Mouse (Mus musculus) urinary bladder, postnatal 4 days (tissue): ENCODE results near the gene Slc26a3.

ENCODE experiments used
- DNase-seq, 2 experiments: peaks; one replicate each; pipeline ENCODE4 v3.0.0; 2021 to 2022; ENCODE audit warnings: low spot score in 2 of 2

Gene Slc26a3

GRCm38 (mm10) chr12:31513724-31514503 is 123.2 kb downstream of the Slc26a3 start:
- no peak for DNase-seq

DNA sequence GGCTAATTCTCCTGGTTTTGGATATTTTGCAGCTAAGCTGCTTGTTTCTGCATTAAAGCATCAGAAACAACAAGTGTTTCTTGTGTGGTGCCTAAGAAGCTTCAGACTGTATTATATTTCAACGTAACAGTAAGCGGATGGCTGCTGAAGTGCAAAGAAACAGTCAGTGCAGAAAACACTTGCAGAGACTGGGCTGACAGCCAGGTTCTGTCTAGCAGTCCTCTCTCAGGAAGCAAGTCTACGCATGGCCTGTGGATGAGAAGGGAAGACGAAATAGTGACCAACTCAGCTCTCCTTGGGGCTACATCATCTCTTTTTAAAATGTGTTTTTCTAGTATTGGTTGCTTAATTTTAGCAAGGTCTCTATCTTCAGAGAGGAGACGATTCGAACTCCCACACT is 129.4 kb downstream of the Slc26a3 start:
- no peak for DNase-seq

DNA sequence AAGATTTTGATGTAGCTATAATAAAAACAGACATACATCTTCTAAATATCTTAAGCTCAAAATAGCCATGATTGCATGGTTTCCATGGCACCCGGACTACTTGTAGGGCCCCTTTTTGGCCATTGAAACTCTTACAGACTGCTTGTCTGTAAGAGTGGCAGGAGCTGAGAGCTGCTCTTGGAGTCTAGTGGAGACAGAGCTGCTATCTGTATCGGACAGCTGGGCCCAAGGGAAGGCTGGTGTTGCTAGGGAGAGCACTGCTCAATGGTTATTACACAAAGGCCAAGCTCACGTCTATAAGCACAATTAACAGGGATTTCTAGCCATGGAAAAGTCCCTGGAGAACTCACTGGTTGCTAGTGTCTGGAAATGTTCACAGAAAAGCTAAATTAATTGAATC is 130.7 kb downstream of the Slc26a3 start:
- no peak for DNase-seq
